Mouse (Mus musculus): ENCODE data around the gene Nmnat3. TPM values are rescaled to one million over a fixed set of nuclear protein-coding genes. Genes with fewer than 3 reads are reported as not detected.

Nmnat3 gene
- polyA plus RNA-seq, 1 experiment from 2014 or later, result 8.9 TPM

DNA sequence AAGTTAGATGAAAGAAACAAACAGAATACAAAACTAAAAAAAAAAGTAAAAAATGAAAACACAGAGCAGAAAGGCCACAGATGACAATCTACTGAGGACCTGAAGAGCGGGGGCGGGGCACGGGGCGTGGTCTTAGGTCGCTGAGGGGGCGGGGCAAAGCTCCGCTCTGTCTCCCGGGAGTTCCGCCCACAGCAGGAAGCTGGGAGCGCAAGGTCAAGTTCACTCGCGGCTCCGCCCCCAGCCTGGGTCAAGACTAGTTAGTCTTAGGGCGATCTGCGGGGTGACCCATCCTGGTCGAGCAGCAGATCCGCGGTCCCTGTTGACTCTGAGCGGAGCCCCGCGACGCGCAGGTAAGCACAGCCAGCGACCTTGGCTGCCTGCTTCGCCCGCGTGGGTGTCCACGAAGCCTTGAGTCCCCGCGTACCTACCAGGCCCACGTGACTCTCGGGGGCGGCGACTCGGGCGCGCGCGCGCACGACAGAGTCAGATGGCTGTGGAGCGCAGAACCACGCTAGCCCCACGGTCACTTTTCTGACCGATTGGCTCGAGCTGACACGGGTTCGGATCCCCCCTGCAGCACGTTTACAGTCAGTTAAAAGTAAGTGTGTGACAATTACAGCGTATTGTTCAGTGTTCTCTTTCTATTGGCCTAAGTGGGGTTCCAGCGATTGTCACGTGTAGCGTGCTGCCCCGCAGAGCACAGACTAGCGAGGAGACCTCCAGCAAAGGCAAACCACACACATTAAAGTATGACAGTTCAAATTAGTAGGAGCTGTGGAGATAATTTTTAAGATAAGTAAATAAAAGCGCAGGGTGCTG, 9.4 kb downstream of the Nmnat3 start:
- H3K4me3 ChIP-seq, result peak overlapping the region; percentile 75
- H3K36me3 ChIP-seq, result no peaks in the 10 kb centered on the region
- H3K27me3 ChIP-seq (ENCODE audit: insufficient read depth, poor library complexity, severe bottlenecking), result peaks cover 6% of the 10 kb centered on the region
- peak overlapping the region; percentile 94 for H3K27ac ChIP-seq
- H3K9me3 ChIP-seq, result no peaks in the 10 kb centered on the region
- WGBS, result 1% methylated on average over 56 of the region's 56 CpGs
- peak; percentile 96 for DNase-seq (ENCODE audit: low spot score)
- peaks cover 20% of the 10 kb centered on the region; the same call in 1 of the 2 replicates for H3K4me1 ChIP-seq

DNA sequence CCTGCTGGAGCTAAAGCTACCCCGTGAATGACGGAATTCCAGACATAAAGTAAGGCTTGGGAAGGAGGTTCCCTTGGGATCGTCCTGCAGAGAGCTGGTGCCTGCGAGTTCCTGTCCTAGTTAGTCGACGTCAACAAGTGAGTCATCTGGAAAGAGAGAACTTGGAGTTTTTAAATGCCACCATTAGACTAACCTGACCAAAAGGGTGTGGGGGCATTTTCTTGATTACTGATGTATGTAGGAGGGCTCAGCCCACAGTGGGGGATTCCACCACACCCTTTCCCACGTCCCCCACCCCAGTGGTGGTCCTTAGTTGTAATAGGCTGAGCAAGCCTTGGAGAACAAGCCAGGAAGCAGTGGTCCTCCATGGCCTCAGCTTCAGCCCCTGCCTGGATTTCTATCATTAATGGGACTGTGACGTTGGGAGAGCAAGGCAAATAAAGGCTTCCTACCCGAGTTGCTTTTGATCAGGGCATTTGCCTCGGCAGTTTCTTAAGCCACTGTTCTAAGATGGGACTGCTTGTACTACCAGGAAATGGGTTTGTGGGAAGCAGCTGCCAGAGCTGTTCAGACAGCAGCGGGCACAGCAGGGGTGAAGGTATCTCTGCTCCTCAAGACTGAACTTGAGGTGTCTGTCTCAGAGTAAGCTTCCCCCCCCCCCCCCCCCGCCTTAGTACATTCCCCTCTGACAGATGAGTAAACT, 10.2 kb downstream of the Nmnat3 start:
- H3K27ac ChIP-seq, result peak overlapping the region; percentile 94
- peak overlapping the region; percentile 75 for H3K4me3 ChIP-seq
- H3K27me3 ChIP-seq (ENCODE audit: insufficient read depth, poor library complexity, severe bottlenecking), result peaks cover 6% of the 10 kb centered on the region
- H3K9me3 ChIP-seq, result no peaks in the 10 kb centered on the region
- peaks cover 20% of the 10 kb centered on the region; the same call in 1 of the 2 replicates for H3K4me1 ChIP-seq
- no peak for DNase-seq (ENCODE audit: low spot score)
- no peaks in the 10 kb centered on the region for H3K36me3 ChIP-seq
- 13% methylated on average over 11 of the region's 12 CpGs for WGBS

DNA sequence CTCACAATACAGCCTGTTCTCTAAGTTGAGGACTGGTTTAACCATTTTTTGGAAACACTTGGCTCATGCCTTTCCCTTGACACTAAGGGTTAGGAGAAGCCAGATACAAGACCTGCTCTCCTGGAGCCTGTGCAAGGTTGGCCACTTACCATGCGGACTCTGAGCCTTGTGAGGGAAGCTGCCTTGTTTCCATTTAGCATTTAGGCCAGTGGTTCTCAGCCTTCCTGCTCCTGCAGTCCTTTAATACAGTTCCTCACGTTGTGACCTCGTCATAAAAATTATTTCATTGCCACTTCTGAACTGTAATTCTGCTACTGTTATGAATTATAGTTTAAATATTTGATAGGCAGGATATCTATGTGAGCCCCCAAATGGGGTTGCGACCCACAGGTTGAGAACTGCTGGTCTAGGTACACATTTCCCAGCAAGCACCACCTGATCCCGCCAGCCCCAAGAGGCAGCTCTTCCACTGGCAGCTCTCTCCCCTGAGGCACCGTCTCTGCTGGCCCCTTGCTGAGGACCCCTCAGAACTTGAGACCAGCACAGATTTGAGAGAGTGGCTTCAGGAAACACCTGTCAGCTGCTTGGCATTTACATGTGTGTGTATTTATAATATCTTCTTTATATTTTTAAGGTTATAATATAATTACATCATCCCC, 10.8 kb downstream of the Nmnat3 start:
- 71% methylated on average over 6 of the region's 6 CpGs for WGBS
- H3K4me3 ChIP-seq, result 0 out of 2 replicates have a peak overlapping the region, but pooled peaks have one; percentile 16
- H3K9me3 ChIP-seq, result no peaks in the 10 kb centered on the region
- peak overlapping the region; percentile 94; the same call in 1 of the 2 replicates for H3K27ac ChIP-seq
- peaks cover 20% of the 10 kb centered on the region; the same call in 1 of the 2 replicates for H3K4me1 ChIP-seq
- H3K36me3 ChIP-seq, result no peaks in the 10 kb centered on the region
- H3K27me3 ChIP-seq (ENCODE audit: insufficient read depth, poor library complexity, severe bottlenecking), result peaks cover 6% of the 10 kb centered on the region
- DNase-seq (ENCODE audit: low spot score), result no peak

DNA sequence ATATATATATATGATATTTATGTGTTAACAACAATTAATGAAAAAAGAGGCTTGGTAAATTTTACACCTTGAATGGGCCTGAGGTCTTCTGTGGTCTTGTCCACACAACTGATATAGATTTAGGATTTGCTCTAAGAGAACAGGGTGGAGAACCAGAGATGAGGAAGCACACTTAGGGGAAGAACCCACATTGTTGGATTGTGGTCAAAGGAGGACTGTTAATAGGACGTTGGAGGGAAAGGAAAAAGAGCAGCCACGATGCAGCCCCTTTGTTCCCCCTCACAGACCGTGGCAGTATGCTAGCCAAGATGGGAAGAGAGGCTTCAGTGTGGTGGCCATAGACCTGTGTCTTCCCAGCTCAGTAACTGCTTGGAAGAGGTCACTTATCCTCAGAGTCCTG, 11.5 kb downstream of the Nmnat3 start:
- DNase-seq (ENCODE audit: low spot score), result no peak
- no peak overlapping the region for H3K4me3 ChIP-seq
- H3K9me3 ChIP-seq, result no peaks in the 10 kb centered on the region
- peaks cover 20% of the 10 kb centered on the region; the same call in 1 of the 2 replicates for H3K4me1 ChIP-seq
- no peaks in the 10 kb centered on the region for H3K36me3 ChIP-seq
- WGBS, result 82% methylated on average over 3 of the region's 3 CpGs
- H3K27me3 ChIP-seq (ENCODE audit: insufficient read depth, poor library complexity, severe bottlenecking), result peaks cover 9% of the 10 kb centered on the region
- H3K27ac ChIP-seq, result peak overlapping the region; percentile 29; the same call in 1 of the 2 replicates

DNA sequence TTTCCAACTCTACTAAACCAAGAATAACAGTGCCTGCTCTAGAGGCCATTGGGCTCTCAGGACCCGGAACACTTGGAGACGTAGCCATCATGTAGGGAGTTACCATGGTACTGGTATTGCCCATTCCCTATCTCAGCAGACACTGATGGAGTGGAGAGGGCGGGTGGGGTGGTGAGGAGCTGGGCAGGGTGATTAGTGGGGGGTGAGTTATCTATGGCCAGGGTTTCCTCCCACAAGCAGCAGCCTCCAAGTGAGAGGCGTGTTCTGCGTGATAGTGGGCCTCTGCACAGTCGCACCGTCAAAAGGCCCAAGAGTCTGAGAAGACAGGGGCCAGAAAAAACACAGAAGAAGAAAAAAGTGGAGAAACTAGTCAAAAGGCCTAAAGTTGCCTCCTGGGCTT, 12.0 kb downstream of the Nmnat3 start:
- no peak overlapping the region for H3K4me3 ChIP-seq
- H3K36me3 ChIP-seq, result no peaks in the 10 kb centered on the region
- DNase-seq (ENCODE audit: low spot score), result peak; percentile 81
- H3K27me3 ChIP-seq (ENCODE audit: insufficient read depth, poor library complexity, severe bottlenecking), result peaks cover 9% of the 10 kb centered on the region
- H3K4me1 ChIP-seq, result peaks cover 20% of the 10 kb centered on the region; the same call in 1 of the 2 replicates
- peak overlapping the region; percentile 29; the same call in 1 of the 2 replicates for H3K27ac ChIP-seq
- 67% methylated on average over 7 of the region's 7 CpGs for WGBS
- no peaks in the 10 kb centered on the region for H3K9me3 ChIP-seq

GRCm38 (mm10) chr9:98300582-98300981, 13.3 kb downstream of the Nmnat3 start:
- Histone ChIP-seq H3K4me1 (peaks cover 20% of the 10 kb centered on the region; the same call in 1 of the 2 replicates), H3K9me3 (no peaks in the 10 kb centered on the region), H3K27ac (peak overlapping the region; percentile 16; the same call in 1 of the 2 replicates), H3K27me3 (ENCODE audit: insufficient read depth, poor library complexity, severe bottlenecking) (0 out of 2 replicates have a peak, but pooled peaks cover 3% of the 10 kb centered on the region), H3K36me3 (no peaks in the 10 kb centered on the region), H3K4me3 (no peak overlapping the region)
- no peak for DNase-seq (ENCODE audit: low spot score)
- 70% methylated on average over 7 of the region's 7 CpGs for WGBS

DNA sequence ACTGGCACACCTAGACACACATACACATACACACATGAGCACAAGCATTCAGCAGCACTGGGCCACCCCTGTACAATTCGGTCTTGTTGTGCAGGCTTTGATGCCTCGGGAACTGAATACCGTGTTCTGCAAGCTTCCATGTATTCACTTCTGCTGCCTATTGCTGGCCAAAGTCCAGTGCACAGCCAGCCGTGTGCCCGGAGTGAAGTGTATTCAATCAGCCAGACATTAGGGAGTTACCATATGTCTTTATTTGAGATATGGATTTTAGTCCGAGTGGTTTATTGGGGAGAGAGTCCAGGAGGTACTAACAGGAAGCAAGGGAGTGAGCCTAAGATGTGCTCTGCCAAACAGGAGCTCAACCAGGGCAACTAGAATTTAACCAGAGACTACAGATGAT, 19.8 kb downstream of the Nmnat3 start:
- DNase-seq (ENCODE audit: low spot score), result no peak
- H3K4me3 ChIP-seq, result no peak overlapping the region
- WGBS, result 87% methylated on average over 6 of the region's 6 CpGs

DNA sequence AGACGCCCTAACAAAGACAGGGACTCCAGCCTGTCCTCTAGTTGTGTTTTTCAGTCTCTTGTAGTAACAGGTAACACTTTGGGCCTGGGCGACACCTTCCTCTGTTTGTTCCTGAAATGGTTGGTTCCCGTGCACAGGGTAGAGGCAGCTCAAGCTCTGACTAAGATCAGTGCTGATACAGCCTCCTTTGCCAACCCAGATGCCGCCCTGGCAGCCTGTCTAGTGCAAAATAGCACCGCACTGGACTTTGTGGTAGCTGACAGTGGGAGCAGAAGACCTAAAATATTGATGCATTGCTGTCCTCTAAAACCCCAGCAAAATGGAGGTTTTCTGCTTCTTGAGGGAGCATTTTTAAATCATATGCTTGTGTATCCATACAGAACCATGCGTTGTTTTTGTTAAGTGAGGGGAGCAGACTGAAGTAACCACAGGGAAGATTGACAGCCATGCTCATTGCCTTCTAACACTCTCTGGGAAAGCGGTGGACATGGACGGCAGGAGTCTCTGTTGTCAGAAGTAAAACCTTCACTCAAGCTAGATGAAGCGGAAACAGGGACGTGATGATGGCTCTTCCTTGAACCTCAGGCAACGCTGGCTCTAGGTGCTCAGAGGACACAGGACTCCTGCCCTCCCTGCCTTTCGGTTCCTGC, 24.2 kb downstream of the Nmnat3 start:
- Histone ChIP-seq H3K27me3 (ENCODE audit: insufficient read depth, poor library complexity, severe bottlenecking) (no peaks in the 10 kb centered on the region), H3K4me1 (peaks cover 14% of the 10 kb centered on the region; the same call in 1 of the 2 replicates), H3K36me3 (no peaks in the 10 kb centered on the region), H3K27ac (no peak overlapping the region), H3K9me3 (no peaks in the 10 kb centered on the region), H3K4me3 (no peak overlapping the region)
- 82% methylated on average over 12 of the region's 12 CpGs for WGBS
- no peak for DNase-seq (ENCODE audit: low spot score)

More for the DNA sequence above, 19.8 kb downstream of the Nmnat3 start:
- H3K4me1 ChIP-seq, result peaks cover 4% of the 10 kb centered on the region; the same call in 1 of the 2 replicates
- H3K27ac ChIP-seq, result no peak overlapping the region
- H3K36me3 ChIP-seq, result no peaks in the 10 kb centered on the region
- H3K27me3 ChIP-seq (ENCODE audit: insufficient read depth, poor library complexity, severe bottlenecking), result 0 out of 2 replicates have a peak, but pooled peaks cover 3% of the 10 kb centered on the region
- H3K9me3 ChIP-seq, result no peaks in the 10 kb centered on the region

GRCm38 (mm10) chr9:98312622-98313374, 25.6 kb downstream of the Nmnat3 start:
- Histone ChIP-seq H3K27me3 (ENCODE audit: insufficient read depth, poor library complexity, severe bottlenecking) (no peaks in the 10 kb centered on the region), H3K27ac (no peak overlapping the region), H3K36me3 (no peaks in the 10 kb centered on the region), H3K4me1 (peaks cover 14% of the 10 kb centered on the region; the same call in 1 of the 2 replicates), H3K4me3 (no peak overlapping the region), H3K9me3 (no peaks in the 10 kb centered on the region)
- WGBS, result 73% methylated on average over 6 of the region's 6 CpGs
- DNase-seq (ENCODE audit: low spot score), result no peak

DNA sequence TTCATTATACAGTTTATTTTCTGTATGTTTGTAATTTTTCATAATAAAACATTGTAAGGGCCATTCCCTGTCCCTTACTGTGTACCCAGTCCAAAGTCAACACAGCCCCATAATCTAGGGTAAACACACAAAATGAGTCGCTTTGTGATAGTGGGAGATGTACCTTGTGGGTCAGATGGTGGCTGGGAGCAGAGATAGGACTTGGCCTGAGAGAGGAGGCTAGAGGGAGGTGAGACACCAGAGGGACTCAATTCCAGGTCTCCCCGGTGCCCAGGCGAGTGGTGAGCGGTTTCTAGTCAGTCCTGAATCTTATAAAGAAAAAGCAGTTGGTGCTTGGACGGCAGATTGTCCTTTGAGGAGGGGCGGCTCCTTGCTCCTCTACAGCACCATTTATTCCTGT, 26.4 kb downstream of the Nmnat3 start:
- Histone ChIP-seq H3K4me1 (peaks cover 14% of the 10 kb centered on the region; the same call in 1 of the 2 replicates), H3K36me3 (no peaks in the 10 kb centered on the region), H3K4me3 (no peak overlapping the region), H3K27me3 (ENCODE audit: insufficient read depth, poor library complexity, severe bottlenecking) (no peaks in the 10 kb centered on the region), H3K9me3 (no peaks in the 10 kb centered on the region), H3K27ac (no peak overlapping the region)
- peak; percentile 80 for DNase-seq (ENCODE audit: low spot score)
- WGBS, result 74% methylated on average over 6 of the region's 6 CpGs

DNA sequence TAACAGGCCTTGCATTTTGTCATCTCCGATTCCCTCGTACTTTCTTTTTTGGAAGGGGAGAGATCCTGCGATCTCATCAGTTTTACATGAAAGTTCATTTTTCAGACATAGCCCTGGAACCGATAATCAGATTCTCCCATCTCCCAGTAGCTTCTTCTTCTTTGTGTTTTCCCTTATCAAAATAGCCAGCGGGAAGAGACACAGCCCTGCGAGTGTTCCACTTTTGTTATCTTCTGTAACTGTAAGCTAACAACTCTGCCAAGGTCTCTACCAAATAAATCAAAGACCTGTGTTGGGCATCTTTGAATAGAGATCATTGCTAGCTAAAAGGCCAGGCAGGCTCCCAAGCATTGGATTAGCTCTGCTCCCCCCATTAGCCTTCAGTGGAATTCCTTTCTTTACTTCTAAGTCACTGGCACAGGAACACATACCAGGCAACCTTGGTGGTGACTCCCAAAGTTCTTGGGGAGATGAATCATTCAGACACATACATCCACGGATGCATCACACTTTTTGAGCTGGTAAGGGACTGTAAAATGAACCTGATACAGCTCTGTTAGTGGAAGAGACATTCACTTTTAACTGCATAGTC, 26.9 kb downstream of the Nmnat3 start:
- Histone ChIP-seq H3K27me3 (ENCODE audit: insufficient read depth, poor library complexity, severe bottlenecking) (no peaks in the 10 kb centered on the region), H3K36me3 (no peaks in the 10 kb centered on the region), H3K4me1 (peaks cover 14% of the 10 kb centered on the region; the same call in 1 of the 2 replicates), H3K27ac (no peak overlapping the region), H3K9me3 (no peaks in the 10 kb centered on the region), H3K4me3 (no peak overlapping the region)
- no peak for DNase-seq (ENCODE audit: low spot score)
- WGBS, result 67% methylated on average over 7 of the region's 7 CpGs

Measured in heart, embryonic 10.5 days (tissue).